18 mouse cellular contexts compared by ENCODE assay signal in genomic region chr8:60838526-60838925, GRCm38 (mm10). TPM values are rescaled to one million over a fixed set of nuclear protein-coding genes. Genes with fewer than 3 reads are reported as not detected.
A peak's percentile ranks its signal among the peaks of the same experiment; 100 is the strongest.
DNase-seq lines count a peak whose midpoint lies in the region; TF ChIP-seq lines count a peak whose summit lies in the region.
"Had no signal": no experiment of that assay in that cellular context is flagged by ENCODE, and none has a peak within 500 bp of the region (broad histone marks: within the 10 kb centered on the region; RNA-seq: fewer than 3 reads in every experiment).

No protein-coding gene starts in this region.

- H3K79me2 ChIP-seq in CH12.LX (replicated peaks; ENCODE audit: control insufficient read depth, extremely low read depth, insufficient read depth, poor library complexity, severe bottlenecking) = no peaks in the 10 kb centered on the region

- no peak for TF ChIP-seq EP300 in CH12.LX (IDR thresholded peaks at IDR 0.05; ENCODE audit: low read length)

- DNase-seq in CH12.LX (ENCODE audit: extremely low read depth) = no peak
- peak; percentile 43 for DNase-seq in ES-CJ7 (ENCODE audit: low read depth, low spot score)
- peak; percentile 76 for DNase-seq in ZHBTc4 (ENCODE audit: low read depth, low spot score)
- no peak for DNase-seq in cerebellum, postnatal 10 days
- no peak for DNase-seq in urinary bladder, postnatal 25 days (ENCODE audit: low spot score)
- DNase-seq: adrenal gland, adult 2 months; adrenal gland, postnatal 10 days; adrenal gland, postnatal 25 days; cerebellum, adult 11 months; cerebellum, adult 18-20 months; cerebellum, adult 8-10 months; cerebellum, adult 9-11 months; cerebellum, postnatal 25 days; forebrain, postnatal 0 days had no signal

- no peak overlapping the region for H3K27ac ChIP-seq in CH12.LX (ENCODE audit: insufficient read depth, low read depth)
- H3K27ac ChIP-seq: embryonic facial prominence, embryonic 10.5 days; embryonic facial prominence, embryonic 12.5 days; forebrain, embryonic 13.5 days; forebrain, embryonic 15.5 days had no signal

- H3K36me3 ChIP-seq in CH12.LX (replicated peaks in 1 of 2; ENCODE audit: control insufficient read depth in 1 of 2, insufficient read depth in 1 of 2, low read length in 1 of 2) = no peaks in the 10 kb centered on the region
- H3K36me3 ChIP-seq: embryonic facial prominence, embryonic 10.5 days; embryonic facial prominence, embryonic 12.5 days; forebrain, embryonic 15.5 days had no signal

- TF ChIP-seq RAD21 in CH12.LX (IDR thresholded peaks at IDR 0.05; ENCODE audit: low read depth, low read length) = no peak

- no peak for TF ChIP-seq POLR2A in CH12.LX (IDR thresholded peaks at IDR 0.05; ENCODE audit: low read depth, low read length)

- H3K4me1 ChIP-seq in CH12.LX (ENCODE audit: control insufficient read depth in 1 of 2, insufficient read depth in 2 of 2) = no peaks in the 10 kb centered on the region
- H3K4me1 ChIP-seq: embryonic facial prominence, embryonic 10.5 days; embryonic facial prominence, embryonic 12.5 days; forebrain, embryonic 13.5 days; forebrain, embryonic 15.5 days had no signal

- H3K4me3 ChIP-seq in CH12.LX (replicated peaks in 1 of 3; ENCODE audit: low read depth in 2 of 3, low read length in 2 of 3, poor library complexity in 1 of 3) = no peak overlapping the region
- H3K4me3 ChIP-seq: embryonic facial prominence, embryonic 10.5 days; embryonic facial prominence, embryonic 12.5 days; forebrain, embryonic 13.5 days; forebrain, embryonic 15.5 days had no signal

- in situ Hi-C loops in CH12.LX (cut with MboI; ENCODE audit: low pct_ligation_motif_present, low pct_unique_long_range_greater_than_20kb, low sequenced_read_pairs) = no loop called here

- no peaks in the 10 kb centered on the region for H3K27me3 ChIP-seq in CH12.LX (replicated peaks)
- H3K27me3 ChIP-seq: embryonic facial prominence, embryonic 12.5 days; forebrain, embryonic 13.5 days; forebrain, embryonic 15.5 days had no signal

- no peaks in the 10 kb centered on the region for H3K9me3 ChIP-seq in CH12.LX (replicated peaks; ENCODE audit: low read length)
- H3K9me3 ChIP-seq: embryonic facial prominence, embryonic 10.5 days; embryonic facial prominence, embryonic 12.5 days; forebrain, embryonic 13.5 days; forebrain, embryonic 15.5 days had no signal

- TF ChIP-seq CTCF in CH12.LX (conservative IDR thresholded peaks at IDR 0.05 in 1 of 2, IDR thresholded peaks at IDR 0.05 in 1 of 2; ENCODE audit: low read depth in 2 of 2, low read length in 2 of 2) = no peak

- dilution Hi-C loops in CH12.LX (cut with MboI; ENCODE audit: extremely low pct_ligation_motif_present, extremely low pct_unique_long_range_greater_than_20kb, low sequenced_read_pairs) = no loop called here

- H3K4me2 ChIP-seq in CH12.LX (ENCODE audit: insufficient read depth, low read depth, poor library complexity, severe bottlenecking) = peak overlapping the region; percentile 6; the same call in 1 of the 2 replicates
- H3K4me2 ChIP-seq: embryonic facial prominence, embryonic 12.5 days; forebrain, embryonic 13.5 days; forebrain, embryonic 15.5 days had no signal

- H3K9ac ChIP-seq in CH12.LX (ENCODE audit: insufficient read depth, low read depth) = no peak overlapping the region
- H3K9ac ChIP-seq: embryonic facial prominence, embryonic 12.5 days; forebrain, embryonic 13.5 days; forebrain, embryonic 15.5 days; forebrain, postnatal 0 days had no signal

TF ChIP-seq in CH12.LX, 34 proteins besides CTCF, POLR2A, EP300 and RAD21:
- TF ChIP-seq RCOR1 (conservative IDR thresholded peaks at IDR 0.05; ENCODE audit: low read depth, low read length) (no peak), HCFC1 (IDR thresholded peaks at IDR 0.05; ENCODE audit: low read depth, low read length) (no peak), TBP (conservative IDR thresholded peaks at IDR 0.05; ENCODE audit: low read depth, low read length) (no peak), NRF1 (IDR thresholded peaks at IDR 0.05; ENCODE audit: low read depth, low read length) (no peak), JUND (conservative IDR thresholded peaks at IDR 0.05; ENCODE audit: low read depth, low read length) (no peak), TCF12 (IDR thresholded peaks at IDR 0.05; ENCODE audit: low read depth, low read length) (no peak), CHD1 (IDR thresholded peaks at IDR 0.05; ENCODE audit: low read depth, low read length) (no peak), GABPA (IDR thresholded peaks at IDR 0.05; ENCODE audit: insufficient replicate concordance, low read depth, low read length) (no peak), KAT2A (IDR thresholded peaks at IDR 0.05; ENCODE audit: insufficient replicate concordance, low read length) (no peak), BHLHE40 (IDR thresholded peaks at IDR 0.05; ENCODE audit: low read depth, low read length) (no peak), MAZ (IDR thresholded peaks at IDR 0.05; ENCODE audit: low read depth, low read length) (no peak), NELFE (IDR thresholded peaks at IDR 0.05; ENCODE audit: low read depth, low read length) (no peak), SMC3 (IDR thresholded peaks at IDR 0.05; ENCODE audit: low read depth, low read length) (no peak), USF1 (IDR thresholded peaks at IDR 0.05; ENCODE audit: low read depth, low read length) (no peak), ZMIZ1 (IDR thresholded peaks at IDR 0.05; ENCODE audit: low read depth, low read length) (no peak)

RNA-seq across cellular contexts. Expression of gene Hpf1, which starts 51.7 kb away (rescaled TPM):
- total RNA-seq in CH12.LX (2012; rRNA removed) (76.1 and 77.4 TPM in 2 replicates), CH12.LX (2014; rRNA removed) (95.0 and 110 TPM in 2 replicates)
- 132 and 135 TPM in 2 replicates for polyA plus RNA-seq in CH12.LX (2012; ENCODE audit: insufficient read length, low read depth)

Comparison
In these comparisons a context has a peak if more than half of its experiments do, and no peak if none do; other contexts are left out.
1. DNase-seq: peak in ES-CJ7 (single experiment) and ZHBTc4 (single experiment); none in CH12.LX (single experiment), cerebellum, postnatal 10 days (0 of 2) and urinary bladder, postnatal 25 days (single experiment).